Mouse (Mus musculus): ENCODE data around the gene Pold1.

The Pold1 gene

DNA sequence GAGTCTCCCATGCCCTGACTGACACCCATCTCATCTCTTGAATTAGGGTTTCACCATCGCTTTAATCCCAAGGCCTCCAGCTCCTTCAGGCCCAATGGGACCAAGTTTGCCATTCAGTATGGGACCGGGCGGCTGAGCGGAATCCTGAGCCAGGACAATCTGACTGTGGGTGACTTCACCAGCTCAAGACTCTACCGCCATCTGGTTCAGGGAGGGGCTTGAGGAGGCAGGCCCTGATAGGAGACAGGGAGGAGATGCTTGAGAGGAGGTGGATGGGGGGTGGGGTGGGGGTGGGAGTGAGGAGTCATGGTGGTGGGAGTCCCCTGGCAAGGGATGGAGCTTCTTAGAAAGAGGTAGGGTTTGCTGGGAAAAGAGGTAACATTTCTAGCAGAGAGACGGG, 33.0 kb upstream of the Pold1 start:
- no peak for DNase-seq (ENCODE audit: low read depth, low spot score)

DNA sequence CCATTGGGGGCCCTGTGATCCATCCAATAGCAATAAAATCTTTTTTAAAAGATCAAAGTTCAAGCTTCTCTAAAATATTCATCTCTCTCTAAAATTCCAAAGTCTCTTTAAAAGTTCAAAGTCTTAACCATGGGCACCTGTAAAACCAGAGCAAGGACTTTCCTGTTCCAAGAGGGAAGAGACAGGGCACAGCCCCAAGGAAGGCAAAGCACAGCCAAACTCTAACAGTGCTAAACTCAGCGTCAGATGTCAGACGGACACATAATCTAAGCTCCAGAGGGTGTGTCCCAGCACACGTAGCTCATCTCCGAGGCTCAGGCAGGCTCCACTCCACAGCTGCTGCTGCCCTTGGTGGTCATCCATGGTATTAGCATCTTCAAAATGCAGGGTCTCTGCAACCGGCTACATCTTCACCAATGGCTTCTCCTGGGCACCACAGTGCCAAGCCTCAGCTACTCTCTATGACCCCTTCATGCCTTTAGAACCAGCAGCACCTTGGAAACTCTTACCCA, 27.7 kb upstream of the Pold1 start:
- DNase-seq (ENCODE audit: low read depth, low spot score): no peak

DNA sequence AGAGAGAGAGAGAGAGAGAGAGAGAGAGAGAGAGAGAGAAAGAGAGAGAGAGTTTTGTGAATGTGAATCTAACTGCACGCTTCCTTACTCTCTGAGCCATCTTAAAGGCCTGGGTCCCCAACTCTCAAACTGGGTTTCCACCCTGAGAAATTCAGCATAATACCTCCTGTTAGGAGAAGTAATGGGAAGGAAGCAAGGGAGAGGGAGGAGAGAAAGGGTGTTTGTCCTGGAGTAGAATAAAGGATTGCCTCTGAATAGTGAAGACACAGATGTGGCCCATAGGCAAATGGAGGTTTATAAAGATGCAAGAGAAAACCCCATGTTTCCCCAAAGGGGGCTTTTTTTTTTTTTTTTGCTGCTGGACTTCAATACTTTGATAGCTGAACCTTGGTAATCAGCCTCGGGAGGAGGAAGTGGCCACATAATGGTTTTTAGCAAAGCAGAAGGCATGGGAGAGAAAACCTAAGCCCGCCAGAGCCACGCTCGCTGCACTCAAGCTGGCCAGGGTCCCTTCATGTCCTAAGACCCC, 24.4 kb upstream of the Pold1 start:
- no peak for DNase-seq (ENCODE audit: low read depth, low spot score)

DNA sequence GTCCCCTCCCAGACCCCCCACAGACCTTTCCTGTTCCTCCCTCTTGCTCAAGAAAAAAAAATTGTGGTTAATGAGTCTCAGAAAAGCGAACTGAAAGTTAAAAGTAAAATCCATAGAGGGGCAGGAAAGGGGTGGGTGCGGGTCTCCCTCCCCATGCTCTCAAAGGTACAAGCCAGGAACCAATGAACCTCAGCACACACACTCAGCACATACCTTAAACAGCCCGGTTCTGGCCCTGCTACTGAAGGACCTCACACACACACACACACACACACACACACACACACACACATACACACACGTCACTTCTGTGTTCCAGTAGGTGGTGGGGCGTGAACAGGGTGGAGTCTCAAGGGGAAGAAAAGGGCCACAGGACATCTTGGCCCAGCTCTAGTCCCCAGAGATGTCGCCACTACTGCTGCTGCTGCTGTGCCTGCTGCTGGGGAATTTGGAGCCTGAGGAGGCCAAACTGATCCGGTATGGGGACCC, 23.6 kb upstream of the Pold1 start, which contains the start of gene Napsa:
Gene Napsa, plus strand, starts transcription at position 168 of the 489 bp plus-strand sequence.
- no peak for DNase-seq (ENCODE audit: low read depth, low spot score)

DNA sequence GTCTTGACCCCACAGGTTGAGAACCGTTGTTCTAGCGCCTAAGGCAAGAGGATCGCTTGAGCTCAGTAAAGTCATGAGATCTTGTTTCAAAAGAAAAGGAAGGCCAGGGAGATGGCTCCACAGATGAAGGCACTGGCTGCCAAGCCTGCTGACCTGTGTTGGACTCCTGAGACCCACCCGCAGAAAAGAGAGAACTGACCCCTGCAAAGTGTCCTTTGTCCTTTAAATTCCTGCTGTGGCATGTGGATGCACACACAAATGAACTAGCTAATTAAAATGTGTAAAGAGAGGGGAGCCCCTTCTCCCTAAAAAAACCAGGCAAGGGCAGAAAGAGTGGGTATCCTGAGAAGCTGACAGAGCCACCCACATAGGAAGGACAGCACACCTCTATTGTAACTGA, 23.2 kb upstream of the Pold1 start:
- DNase-seq (ENCODE audit: low read depth, low spot score): no peak

DNA sequence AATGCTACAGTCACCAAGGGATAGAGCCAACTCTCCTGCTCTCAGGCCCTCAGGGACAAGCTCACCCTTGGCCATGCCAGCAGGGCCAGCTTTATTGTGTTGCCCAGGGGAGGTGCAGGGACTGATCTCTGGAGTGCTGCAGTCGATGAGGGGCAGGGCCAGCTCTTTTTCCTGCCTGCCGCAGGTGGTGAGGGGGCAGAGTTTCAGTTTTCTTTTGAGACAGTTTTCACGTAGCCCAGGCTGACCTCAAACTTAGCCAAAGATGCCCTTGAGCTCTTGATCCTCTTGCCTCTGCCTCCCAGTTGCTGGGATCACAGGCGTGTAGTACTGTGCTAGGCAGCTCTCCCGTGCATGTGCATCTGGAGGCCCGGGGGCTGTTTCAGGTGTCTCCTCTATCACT, 22.3 kb upstream of the Pold1 start:
- DNase-seq (ENCODE audit: low read depth, low spot score): no peak

DNA sequence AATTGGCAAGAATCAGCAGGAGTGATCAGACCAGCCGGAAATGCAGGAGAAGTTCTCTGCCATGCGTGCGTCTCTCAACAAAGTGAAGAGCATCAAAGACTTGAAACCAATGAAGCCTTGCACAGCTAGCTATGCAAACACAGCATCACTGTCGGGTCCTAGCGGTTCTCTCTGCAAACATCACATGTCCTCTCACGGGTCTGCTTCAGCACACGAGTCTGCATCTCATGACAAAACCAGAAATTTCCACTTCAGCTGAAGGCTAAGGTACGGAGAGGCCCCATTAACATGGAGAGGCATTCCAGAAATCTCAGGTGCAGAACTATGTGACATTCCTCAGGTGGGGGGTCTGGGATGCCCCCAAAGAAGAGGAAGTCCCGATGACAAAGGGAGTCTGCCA, 20.2 kb upstream of the Pold1 start:
- no peak for DNase-seq (ENCODE audit: low read depth, low spot score)

DNA sequence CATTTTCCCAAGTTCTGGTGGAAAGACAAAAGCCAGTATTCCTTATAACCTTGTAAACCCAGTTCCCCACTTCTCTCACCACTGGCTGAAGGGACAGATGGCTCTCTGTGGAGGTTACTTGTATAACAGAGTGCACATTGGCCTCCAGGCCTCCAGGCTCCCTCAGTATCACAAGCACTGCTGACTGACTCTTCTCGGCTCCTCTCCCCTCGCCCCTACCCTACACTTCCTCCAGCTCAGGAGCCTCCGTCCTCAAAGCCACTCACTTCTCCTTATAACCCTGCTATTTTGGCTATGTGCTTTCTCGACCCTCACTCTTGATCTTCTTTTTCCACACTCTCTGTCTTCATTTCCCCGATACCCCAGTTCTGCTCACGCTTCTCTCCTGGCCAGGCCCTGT, 16.8 kb upstream of the Pold1 start:
- no peak for DNase-seq (ENCODE audit: low read depth, low spot score)

DNA sequence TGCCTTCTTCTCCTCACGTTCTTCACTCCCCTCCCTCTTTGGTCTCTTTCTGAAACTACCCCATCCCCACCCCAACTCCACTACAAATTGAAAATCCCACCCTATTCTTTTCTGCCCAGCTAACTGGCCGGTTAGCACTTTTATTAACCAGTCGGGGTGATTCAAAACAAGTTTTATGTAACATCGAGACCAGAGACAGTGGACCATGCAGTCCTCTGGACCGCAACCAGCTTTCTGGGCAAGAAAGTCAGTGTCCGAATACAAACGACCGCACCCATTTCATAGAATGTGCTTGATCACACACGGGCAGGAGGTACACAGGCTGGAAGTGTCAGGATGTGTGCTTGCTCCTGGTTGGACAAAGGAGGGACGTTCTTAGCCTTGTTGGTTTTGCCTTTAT, 15.8 kb upstream of the Pold1 start:
- no peak for DNase-seq (ENCODE audit: low read depth, low spot score)

DNA sequence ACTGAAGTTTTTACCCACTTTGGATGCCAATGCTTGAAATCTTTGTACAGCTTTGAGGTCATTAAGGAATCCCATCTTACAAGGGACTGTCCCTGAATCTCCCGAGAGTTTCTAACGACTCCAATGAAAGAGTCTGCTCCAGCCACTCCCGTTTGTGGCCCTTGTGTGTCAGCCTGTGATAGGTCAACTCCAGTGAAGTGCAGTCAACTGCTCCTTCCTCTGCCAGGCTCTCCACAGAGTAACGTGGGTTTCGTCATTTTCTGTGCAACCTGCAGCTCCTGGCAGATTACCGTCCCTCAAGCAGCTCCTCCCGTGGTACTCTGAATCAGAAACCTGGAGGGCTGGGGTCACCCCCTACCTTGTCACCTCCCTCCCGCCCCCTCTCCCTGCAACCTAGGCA, 14.6 kb upstream of the Pold1 start:
- no peak for DNase-seq (ENCODE audit: low read depth, low spot score)

DNA sequence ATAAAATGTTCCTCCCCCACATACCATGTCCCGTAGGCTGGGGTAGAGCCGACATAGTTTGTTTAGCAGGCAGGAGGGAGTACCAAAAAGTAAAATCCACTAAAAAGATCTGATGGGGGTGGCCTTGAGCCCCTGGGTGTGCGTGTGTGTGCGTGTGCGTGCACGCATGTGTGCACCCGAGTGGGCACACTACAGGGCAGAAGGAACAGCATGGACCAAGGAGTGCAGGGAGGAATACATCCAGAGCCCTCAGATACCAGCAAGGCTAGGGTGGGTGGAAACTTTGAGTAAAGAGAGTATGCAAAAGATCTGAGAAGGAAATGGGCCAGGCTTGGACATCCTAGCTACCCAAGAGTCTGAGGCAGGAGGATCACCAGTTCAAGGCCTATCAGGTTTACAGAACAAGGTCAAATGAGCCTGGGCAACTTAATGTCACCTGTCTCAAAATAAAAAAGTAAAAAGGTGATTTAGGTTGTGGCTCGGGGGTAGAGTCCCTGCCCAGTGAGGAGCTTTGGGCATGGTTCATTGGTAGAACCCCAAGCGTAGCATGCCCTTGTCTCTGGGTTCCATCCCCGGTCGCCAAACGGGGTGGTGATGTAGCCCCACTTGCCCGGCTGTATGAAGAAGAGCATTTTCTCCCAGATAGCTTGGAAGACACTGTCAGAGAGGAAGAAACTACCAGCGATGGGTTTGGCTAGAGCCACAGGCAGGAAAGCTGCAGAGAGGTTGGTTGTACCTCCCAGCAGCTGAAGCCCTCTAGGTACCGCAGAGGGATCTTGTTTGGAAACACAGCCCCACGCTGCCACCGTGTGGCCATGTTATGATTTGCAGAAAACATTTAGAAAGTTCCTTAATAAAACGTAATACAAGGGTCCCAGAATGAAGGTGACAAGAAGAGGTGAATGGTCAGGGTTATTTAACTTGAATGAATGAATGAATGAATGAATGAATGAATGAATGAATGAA, 12.1 kb upstream of the Pold1 start:
- DNase-seq (ENCODE audit: low read depth, low spot score): peak; percentile 73

DNA sequence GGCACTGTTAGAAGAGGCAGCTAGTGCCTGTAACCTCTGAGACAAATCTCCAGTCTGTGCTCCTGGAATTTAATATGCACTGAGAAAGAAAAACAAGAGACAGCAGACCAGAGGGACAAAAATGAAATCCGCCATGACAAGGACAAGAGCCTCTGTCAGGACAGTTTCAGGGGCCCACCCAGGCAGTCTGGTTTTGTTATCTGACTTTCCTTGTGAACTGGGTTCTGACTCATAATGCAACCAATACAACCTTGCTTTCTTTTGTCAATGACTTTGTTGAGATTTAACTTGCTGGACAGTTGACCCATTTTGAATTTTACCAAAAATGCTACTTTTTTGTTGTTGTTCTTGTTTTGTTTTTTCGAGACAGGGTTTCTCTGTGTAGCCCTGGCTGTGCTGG, 9.0 kb upstream of the Pold1 start:
- no peak for DNase-seq (ENCODE audit: low read depth, low spot score)

DNA sequence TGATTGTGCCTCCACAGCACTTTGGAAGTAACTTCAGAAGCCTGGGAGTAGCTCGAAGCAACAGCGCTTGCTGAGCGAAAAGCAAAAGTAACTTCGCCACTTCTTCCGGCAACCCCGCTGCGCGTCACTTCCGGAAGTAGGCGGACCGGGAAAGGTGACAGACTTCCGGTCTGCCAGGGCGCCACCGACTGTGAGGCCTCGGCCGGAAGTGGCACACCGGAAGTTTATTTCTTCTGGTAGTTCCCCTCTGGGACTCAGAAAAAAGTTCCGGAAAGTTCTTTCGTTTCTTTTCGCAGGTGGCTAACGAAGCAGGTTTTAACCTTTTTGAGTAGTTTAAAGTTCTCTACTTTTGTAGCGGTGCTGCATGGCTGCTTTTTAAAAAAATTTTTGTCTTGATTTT, 5.2 kb upstream of the Pold1 start, which contains the start of gene Nr1h2:
Gene Nr1h2, minus strand, starts transcription at position 126 of the 400 bp plus-strand sequence.
- peak; percentile 86 for DNase-seq (ENCODE audit: low read depth, low spot score)

DNA sequence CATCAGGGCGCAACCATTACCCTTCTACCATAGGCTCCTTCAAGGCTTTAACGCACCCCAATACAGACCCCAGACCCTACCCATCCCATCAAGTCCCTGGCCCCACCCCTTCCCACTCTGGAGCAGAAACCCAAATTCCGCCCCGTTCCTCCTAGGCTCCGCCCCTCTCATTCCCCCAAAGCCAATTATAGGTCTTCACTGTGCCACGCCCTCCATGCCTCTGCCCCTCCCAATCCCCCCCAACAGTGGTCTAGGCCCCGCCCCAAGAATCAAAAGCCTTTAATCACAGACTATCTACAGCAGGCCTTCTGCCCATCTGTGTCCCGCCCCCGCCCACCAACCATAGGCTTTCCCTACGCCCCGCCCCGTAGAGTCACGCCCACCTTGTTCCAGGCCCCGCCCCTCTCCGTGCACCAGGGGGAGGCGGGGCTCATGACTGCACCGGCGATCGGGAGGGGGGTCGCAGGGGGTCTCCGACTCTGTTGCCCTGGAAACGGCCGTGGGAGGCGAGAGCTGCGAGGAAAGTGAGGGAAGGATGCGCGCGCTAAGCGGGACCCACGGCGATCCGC, 4.6 kb upstream of the Pold1 start:
- peak; percentile 92 for DNase-seq (ENCODE audit: low read depth, low spot score)

DNA sequence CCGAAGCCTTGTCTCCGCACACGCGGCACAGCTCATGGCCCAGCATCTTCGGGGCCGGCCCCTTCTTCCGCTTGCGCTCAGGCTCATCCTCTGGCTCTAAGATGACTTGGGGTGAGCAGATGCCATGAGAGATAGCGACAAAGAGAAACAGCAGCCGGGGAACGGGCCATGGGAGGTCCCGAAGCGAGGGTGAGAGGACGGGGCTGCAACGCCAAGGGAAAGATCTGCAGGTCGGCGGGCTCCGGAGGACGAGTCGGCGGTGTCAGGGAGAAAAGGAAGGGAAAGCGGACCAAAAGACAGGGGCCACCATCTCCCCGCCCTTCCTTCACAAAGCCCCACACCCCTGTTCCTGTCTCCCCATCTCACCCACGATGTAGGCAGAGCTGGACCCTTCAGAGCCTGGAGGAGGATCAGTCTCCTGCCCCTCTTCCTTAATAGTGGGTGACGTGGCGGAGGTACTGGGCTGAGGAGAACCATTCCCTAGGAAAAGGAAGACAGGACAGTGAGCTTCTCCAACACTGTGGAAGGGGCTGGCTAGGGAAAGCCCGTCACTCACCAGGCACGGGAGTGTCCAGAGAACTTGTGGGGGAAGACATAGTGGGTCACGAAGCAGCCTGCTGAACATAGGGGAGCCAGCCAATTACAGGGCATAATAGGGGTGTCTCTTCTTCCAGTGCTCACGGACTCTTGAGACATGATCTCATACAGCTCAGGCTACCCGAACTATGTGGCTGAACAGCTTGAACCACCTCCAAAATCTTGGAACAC, 3.7 kb upstream of the Pold1 start:
- DNase-seq (ENCODE audit: low read depth, low spot score): no peak

DNA sequence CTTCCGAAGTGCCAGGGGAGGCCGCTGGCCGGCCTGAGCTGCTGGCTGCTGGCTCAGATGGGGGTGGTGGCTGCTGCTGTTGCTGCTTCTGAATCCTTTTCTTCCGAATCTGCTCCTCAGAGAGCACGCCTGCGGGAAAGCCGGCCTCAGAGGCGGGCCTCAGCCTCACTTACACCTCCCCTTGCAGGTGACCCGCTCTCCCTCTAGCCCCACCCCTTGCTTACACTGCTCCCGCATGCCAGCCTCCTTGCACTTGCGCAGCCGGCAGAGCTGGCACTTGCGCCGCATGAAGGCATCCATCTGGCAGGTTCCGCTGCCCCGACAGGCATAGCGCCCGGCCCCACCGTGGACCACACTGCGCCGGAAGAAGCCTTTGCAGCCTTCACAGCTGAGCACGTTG, 3.1 kb upstream of the Pold1 start:
- no peak for DNase-seq (ENCODE audit: low read depth, low spot score)

DNA sequence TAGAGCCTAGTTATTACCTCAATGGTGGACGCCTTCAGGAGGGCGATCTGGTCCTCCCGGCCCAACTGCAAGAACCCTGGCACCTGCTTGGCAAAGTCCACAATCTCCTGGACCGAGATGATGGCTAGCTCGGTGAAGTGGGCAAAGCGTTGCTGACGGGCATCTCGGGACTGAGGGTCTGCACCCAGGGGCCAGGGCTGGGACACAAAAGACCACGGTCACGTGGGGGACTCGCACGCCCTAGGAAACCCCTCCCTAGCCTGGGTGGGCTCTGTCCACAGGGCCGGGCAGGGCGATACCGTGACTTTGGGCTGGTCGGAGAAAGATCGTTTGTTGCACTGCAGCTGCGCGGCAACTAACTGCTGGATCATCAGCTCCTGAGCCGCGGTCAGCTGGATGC, 2.7 kb upstream of the Pold1 start:
- no peak for DNase-seq (ENCODE audit: low read depth, low spot score)

DNA sequence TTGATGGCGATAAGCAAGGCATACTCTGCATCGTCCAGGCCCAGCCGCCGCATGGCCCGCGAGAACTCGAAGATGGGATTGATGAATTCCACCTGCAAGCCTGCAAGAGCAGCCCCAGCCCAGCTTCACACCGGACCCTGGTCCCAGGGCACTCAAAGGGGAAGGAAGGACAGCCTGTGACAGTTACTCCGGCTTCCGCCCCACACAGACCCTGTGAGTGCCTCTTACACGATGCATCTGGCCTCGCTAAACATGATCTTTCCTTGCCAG, 1.7 kb upstream of the Pold1 start:
- DNase-seq (ENCODE audit: low read depth, low spot score): no peak

DNA sequence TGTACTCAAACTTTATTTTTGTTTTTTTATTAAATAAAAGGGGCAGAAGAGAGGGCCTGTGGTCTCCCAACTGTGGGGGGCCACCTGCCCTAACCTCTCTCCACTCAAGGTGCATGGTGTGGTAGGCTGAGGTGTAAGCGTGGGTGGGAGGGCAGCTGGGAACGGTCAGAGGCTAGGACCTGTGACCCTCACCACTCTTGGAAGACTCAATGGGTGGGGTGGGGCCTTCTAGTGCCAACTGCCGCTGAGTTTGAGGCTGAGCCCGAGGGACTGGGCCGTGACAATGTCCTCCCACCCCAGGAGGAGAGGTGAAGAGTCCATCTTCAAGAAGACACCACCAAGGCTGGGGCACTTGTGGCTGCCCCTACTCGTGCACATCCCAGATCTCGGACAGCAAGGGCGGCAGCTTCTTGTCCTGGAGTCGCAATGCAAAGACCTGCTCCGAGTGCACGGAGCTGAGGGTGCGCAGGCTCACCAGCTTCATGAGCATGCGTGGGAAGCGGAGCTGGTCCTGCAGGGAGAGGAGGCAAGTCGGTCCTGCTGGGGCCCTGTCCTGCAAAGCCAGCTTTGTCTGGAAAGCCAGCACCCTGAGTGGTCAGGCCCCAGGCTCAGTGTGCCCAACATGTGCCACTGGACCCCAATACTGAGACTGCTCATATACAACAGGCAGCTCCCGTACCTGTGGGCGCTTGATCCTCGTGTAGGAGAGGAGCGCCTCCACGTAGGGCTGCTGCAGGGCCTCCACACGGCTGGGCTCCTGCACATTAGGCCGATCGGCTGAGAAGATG, 1.2 kb upstream of the Pold1 start:
- no peak for DNase-seq (ENCODE audit: low read depth, low spot score)

DNA sequence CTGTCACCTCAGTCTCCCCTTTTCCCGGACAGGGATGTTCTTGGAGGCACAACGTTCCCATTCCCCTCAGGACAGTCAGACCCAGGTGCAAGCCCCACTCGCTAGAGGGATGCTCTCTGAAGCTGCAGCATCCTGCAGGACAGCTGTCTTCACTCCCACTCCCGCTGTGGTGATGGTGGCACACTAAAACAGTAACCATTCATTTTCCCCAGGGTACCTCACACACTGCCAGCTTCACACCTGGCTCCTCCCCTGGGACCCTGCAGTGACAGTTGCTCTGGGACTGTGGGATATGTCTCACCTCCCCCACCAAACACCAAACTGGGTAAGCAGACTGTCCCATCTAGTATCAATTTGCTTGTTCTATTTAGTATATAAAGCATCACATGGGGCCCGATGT, 924 bp downstream of the Pold1 start:
- no peak for DNase-seq (ENCODE audit: low read depth, low spot score)

DNA sequence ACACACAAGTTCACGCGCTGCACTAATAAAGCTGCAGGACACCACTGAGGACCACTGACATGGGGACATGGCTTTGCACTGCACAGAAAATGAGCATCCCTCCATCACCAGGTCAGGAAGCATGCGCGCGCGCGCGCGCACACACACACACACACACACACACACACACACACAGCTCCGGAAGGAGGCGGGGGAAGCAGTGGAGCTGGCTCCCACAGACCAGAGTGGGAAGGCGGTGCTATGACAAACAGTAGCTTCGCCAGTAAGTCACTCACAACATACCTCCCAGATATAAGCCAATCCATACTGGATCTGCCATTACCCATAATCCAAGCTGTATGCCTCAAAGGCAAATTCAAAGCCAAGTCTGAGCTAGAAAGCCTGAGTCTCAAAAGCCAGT, 1.6 kb downstream of the Pold1 start:
- DNase-seq (ENCODE audit: low read depth, low spot score): no peak
